Mouse (Mus musculus) stomach, postnatal 0 days (tissue): ENCODE data around the gene Gm17087. TPM values are rescaled to one million over a fixed set of nuclear protein-coding genes. Genes with fewer than 3 reads are reported as not detected.

Experiments used
- ATAC-seq: fragments of 200-750 bp; cut with Nextera tagmentation; 2 replicates; pipeline ENCODE4 v1.8.0; 2017; ENCODE audit not compliant: low FRiP score, low TSS enrichment
- DNase-seq: peaks from one replicate; pipeline ENCODE4 v3.0.0-alpha.2; 2016; ENCODE audit warnings: low spot score
- H3K27ac ChIP-seq: fragments of 300-500 bp; sonication (generic); replicated peaks from 2 replicates; pipeline ENCODE4 v1.5.1; 2014; ENCODE audit warnings: mild to moderate bottlenecking, control low read depth
- H3K27me3 ChIP-seq: fragments of 300-500 bp; sonication (generic); 2 replicates; pipeline ENCODE4 v1.6.1; 2014; ENCODE audit warnings: low read length; ENCODE audit not compliant: control insufficient read depth, insufficient read depth
- H3K36me3 ChIP-seq: fragments of 300-500 bp; sonication (generic); 2 replicates; pipeline ENCODE4 v1.6.1; 2014; ENCODE audit warnings: low read length, mixed read lengths; ENCODE audit not compliant: control insufficient read depth, insufficient read depth
- H3K4me1 ChIP-seq: fragments of 300-500 bp; sonication (generic); replicated peaks from 2 replicates; pipeline ENCODE4 v1.6.1; 2014; ENCODE audit warnings: antibody characterized with exemption; ENCODE audit not compliant: control insufficient read depth, insufficient read depth
- H3K4me2 ChIP-seq: fragments of 300-500 bp; sonication (generic); replicated peaks from 2 replicates; pipeline ENCODE4 v1.6.1; 2014; ENCODE audit warnings: low read depth, mild to moderate bottlenecking, control low read depth, moderate library complexity
- H3K4me3 ChIP-seq: fragments of 300-500 bp; sonication (generic); 2 replicates; pipeline ENCODE4 v1.5.1; 2014; ENCODE audit warnings: low read depth, low read length, control low read depth
- H3K9ac ChIP-seq: fragments of 300-500 bp; sonication (generic); 2 replicates; pipeline ENCODE4 v1.6.1; 2014; ENCODE audit warnings: mild to moderate bottlenecking, low read length, control low read depth, mixed read lengths
- H3K9me3 ChIP-seq: fragments of 300-500 bp; sonication (generic); 2 replicates; pipeline ENCODE4 v1.6.1; 2016; ENCODE audit warnings: low read length; ENCODE audit not compliant: control insufficient read depth
- CTCF ChIP-seq: IDR thresholded peaks from 2 replicates; pipeline ENCODE4 v1.5.1; 2016; ENCODE audit warnings: antibody characterized with exemption, low read depth, mild to moderate bottlenecking, moderate library complexity
- EP300 ChIP-seq: optimal IDR thresholded peaks from 2 replicates; pipeline ENCODE3; 2016; ENCODE audit warnings: antibody characterized with exemption
- WGBS: fragments of 180-500 bp; shearing (Covaris S2); extraction: QIAGEN DNeasy Blood & Tissue Kit; methylation state at CpG from one replicate; pipeline ENCODE4 v1.1.7; 2014; 5-methylcytosine and 5-hydroxymethylcytosine counted together
- polyA plus RNA-seq: library from polyadenylated mRNA; unstranded; fragments of >200 nt; fragmentation: Nextera tagmentation; extraction: Ambion mirVana; gene quantifications from 2 replicates; pipeline ENCODE4 v1.2.1, GENCODE M21; 2015

The Gm17087 gene
- polyA plus RNA-seq, 1 experiment from 2014 or later, result not detected

GRCm38 (mm10) chr17:8597790-8598189, 31.0 kb upstream of the Gm17087 start:
- 7% methylated on average over 7 of the region's 7 CpGs for WGBS
- Histone ChIP-seq H3K9me3 (no peaks in the 10 kb centered on the region), H3K4me1 (no peaks in the 10 kb centered on the region), H3K27ac (no peak overlapping the region), H3K36me3 (no peaks in the 10 kb centered on the region), H3K27me3 (no peaks in the 10 kb centered on the region), H3K4me2 (no peak overlapping the region), H3K4me3 (no peak overlapping the region), H3K9ac (no peak overlapping the region)
- TF ChIP-seq CTCF, result peak; percentile 94
- no peak for TF ChIP-seq EP300
- ATAC-seq, result no peak
- DNase-seq, result peak; percentile 52

- Histone ChIP-seq H3K9ac (no peak overlapping the region), H3K36me3 (no peaks in the 10 kb centered on the region), H3K27me3 (no peaks in the 10 kb centered on the region), H3K9me3 (no peaks in the 10 kb centered on the region), H3K27ac (no peak overlapping the region), H3K4me2 (peak overlapping the region; percentile 40; the same call in 1 of the 2 replicates), H3K4me3 (no peak overlapping the region), H3K4me1 (no peaks in the 10 kb centered on the region)
- TF ChIP-seq EP300 (no peak), CTCF (peak; percentile 93)
- DNase-seq (peak; percentile 72), ATAC-seq (peak; percentile 63; the same call in 1 of the 2 replicates)
- WGBS, result 11% methylated on average over 22 of the region's 22 CpGs
Observed at GRCm38 (mm10) chr17:8592427-8593277, 25.9 kb upstream of the Gm17087 start.

GRCm38 (mm10) chr17:8581579-8581978, 14.8 kb upstream of the Gm17087 start:
- no peaks in the 10 kb centered on the region for H3K9me3 ChIP-seq
- no peaks in the 10 kb centered on the region for H3K4me1 ChIP-seq
- no peak overlapping the region for H3K4me3 ChIP-seq
- H3K27me3 ChIP-seq, result no peaks in the 10 kb centered on the region
- DNase-seq (no peak), ATAC-seq (no peak)
- H3K27ac ChIP-seq, result no peak overlapping the region
- no peak overlapping the region for H3K4me2 ChIP-seq
- no peak for TF ChIP-seq EP300
- TF ChIP-seq CTCF, result no peak
- 77% methylated on average over 8 of the region's 8 CpGs for WGBS
- H3K36me3 ChIP-seq, result no peaks in the 10 kb centered on the region
- no peak overlapping the region for H3K9ac ChIP-seq

DNA sequence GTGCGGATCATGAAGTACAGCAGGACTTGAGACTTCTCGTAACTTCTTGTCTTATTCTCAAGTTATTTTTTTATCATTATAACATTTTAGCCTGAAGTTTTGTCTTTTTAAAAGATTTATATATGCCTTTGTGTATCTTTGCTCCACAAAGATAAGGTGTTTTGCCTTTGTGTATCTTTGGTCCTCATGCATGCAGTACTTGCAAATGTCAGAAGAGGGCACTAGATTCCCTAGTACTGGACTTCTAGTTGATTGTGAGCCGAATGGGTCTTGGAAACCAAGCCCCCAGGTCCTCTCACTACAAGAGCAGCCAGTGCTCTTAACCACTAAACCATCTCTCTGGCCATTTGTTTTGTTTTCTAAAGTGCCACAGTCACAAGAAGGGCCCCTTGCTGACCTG, 13.6 kb upstream of the Gm17087 start:
- no peak overlapping the region for H3K9ac ChIP-seq
- no peaks in the 10 kb centered on the region for H3K36me3 ChIP-seq
- no peak overlapping the region for H3K27ac ChIP-seq
- no peaks in the 10 kb centered on the region for H3K27me3 ChIP-seq
- H3K4me3 ChIP-seq, result no peak overlapping the region
- ATAC-seq, result no peak
- 67% methylated on average over 3 of the region's 3 CpGs for WGBS
- peak; percentile 61 for TF ChIP-seq CTCF
- no peak for TF ChIP-seq EP300
- H3K4me1 ChIP-seq, result no peaks in the 10 kb centered on the region
- H3K4me2 ChIP-seq, result no peak overlapping the region
- no peaks in the 10 kb centered on the region for H3K9me3 ChIP-seq
- no peak for DNase-seq

DNA sequence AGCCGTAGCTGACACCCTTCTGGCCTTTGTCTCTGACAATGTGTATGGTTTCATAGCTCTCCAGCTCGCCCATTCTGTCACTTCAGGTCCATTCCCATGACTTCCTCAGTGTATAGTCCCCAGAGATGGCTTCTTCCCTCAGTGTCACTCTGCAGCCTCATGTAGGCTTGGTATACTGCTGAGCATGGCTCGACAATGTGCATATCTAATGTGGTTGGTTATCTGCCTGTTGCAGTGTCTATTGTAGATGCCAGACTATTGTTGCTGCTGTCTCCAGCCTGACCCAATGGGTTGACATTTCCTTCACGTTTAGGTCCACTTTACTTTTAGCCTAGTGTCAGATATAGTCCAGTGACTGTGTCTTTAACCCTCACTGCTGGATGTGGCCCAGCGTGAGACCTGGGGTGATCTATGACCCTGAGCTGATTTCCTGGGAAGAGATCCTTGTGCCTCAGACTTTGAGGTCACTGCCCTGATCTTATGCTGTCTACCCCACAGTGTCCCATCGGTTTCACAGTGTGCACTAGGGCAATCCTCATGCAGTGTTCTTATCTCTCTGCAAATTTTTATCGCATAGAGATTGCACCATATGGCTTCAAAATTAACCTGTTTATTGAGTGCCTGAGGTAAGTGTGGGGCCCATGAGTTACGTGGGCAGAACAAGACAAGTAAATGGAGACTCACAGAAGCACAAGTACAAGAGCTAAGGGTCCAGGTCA, 7.0 kb upstream of the Gm17087 start:
- Histone ChIP-seq H3K9ac (no peak overlapping the region), H3K27me3 (no peaks in the 10 kb centered on the region), H3K27ac (no peak overlapping the region), H3K4me3 (no peak overlapping the region), H3K9me3 (no peaks in the 10 kb centered on the region), H3K4me2 (no peak overlapping the region), H3K4me1 (no peaks in the 10 kb centered on the region), H3K36me3 (no peaks in the 10 kb centered on the region)
- WGBS, result 76% methylated on average over 8 of the region's 8 CpGs
- TF ChIP-seq EP300, result no peak
- TF ChIP-seq CTCF, result no peak
- no peak for DNase-seq
- ATAC-seq, result no peak

GRCm38 (mm10) chr17:8562886-8563280, 3.9 kb downstream of the Gm17087 start:
- ATAC-seq, result no peak

More at GRCm38 (mm10) chr17:8562886-8563280, 3.9 kb downstream of the Gm17087 start:
- Histone ChIP-seq H3K9me3 (no peaks in the 10 kb centered on the region), H3K4me1 (no peaks in the 10 kb centered on the region), H3K4me2 (no peak overlapping the region), H3K27ac (no peak overlapping the region), H3K27me3 (no peaks in the 10 kb centered on the region), H3K36me3 (no peaks in the 10 kb centered on the region), H3K4me3 (no peak overlapping the region), H3K9ac (no peak overlapping the region)
- no peak for TF ChIP-seq EP300
- TF ChIP-seq CTCF, result no peak
- WGBS, result 62% methylated on average over 1 of the region's 1 CpGs
- DNase-seq, result no peak
